Mouse (Mus musculus) stomach, embryonic 16.5 days (tissue): ENCODE data around the gene Gabrb1. TPM values are rescaled to one million over a fixed set of nuclear protein-coding genes. Genes with fewer than 3 reads are reported as not detected.

Experiments used
- ATAC-seq: fragments of 200-750 bp; cut with Nextera tagmentation; 2 replicates; pipeline ENCODE4 v1.8.0; 2017; ENCODE audit warnings: moderate number of reproducible peaks, moderate TSS enrichment; ENCODE audit not compliant: insufficient read depth, low FRiP score
- H3K27ac ChIP-seq: fragments of 300-500 bp; sonication (generic); 2 replicates; pipeline ENCODE4 v1.5.1; 2014; ENCODE audit warnings: low read length
- H3K27me3 ChIP-seq: fragments of 300-500 bp; sonication (generic); 2 replicates; pipeline ENCODE4 v1.6.1; 2014; ENCODE audit warnings: low read length, control low read depth, mixed read lengths; ENCODE audit not compliant: control insufficient read depth, insufficient read depth
- H3K36me3 ChIP-seq: fragments of 300-500 bp; sonication (generic); 2 replicates; pipeline ENCODE4 v1.6.1; 2014; ENCODE audit warnings: low read length; ENCODE audit not compliant: control insufficient read depth, insufficient read depth
- H3K4me1 ChIP-seq: fragments of 300-500 bp; sonication (generic); 2 replicates; pipeline ENCODE4 v1.6.1; 2014; ENCODE audit warnings: low read length, control low read depth, mixed read lengths; ENCODE audit not compliant: control insufficient read depth, insufficient read depth
- H3K4me2 ChIP-seq: fragments of 300-500 bp; sonication (generic); 2 replicates; pipeline ENCODE4 v1.6.1; 2014; ENCODE audit warnings: low read depth, low read length, mixed read lengths
- H3K4me3 ChIP-seq: fragments of 300-500 bp; sonication (generic); replicated peaks from 2 replicates; pipeline ENCODE4 v1.5.1; 2014; ENCODE audit warnings: mild to moderate bottlenecking, low read length
- H3K9ac ChIP-seq: fragments of 300-500 bp; sonication (generic); 2 replicates; pipeline ENCODE4 v1.6.1; 2014; ENCODE audit warnings: low read length
- H3K9me3 ChIP-seq: fragments of 300-500 bp; sonication (generic); replicated peaks from 2 replicates; pipeline ENCODE4 v1.6.1; 2016; ENCODE audit warnings: low read length, control low read depth; ENCODE audit not compliant: control insufficient read depth
- WGBS: fragments of 180-500 bp; shearing (Covaris S2); extraction: QIAGEN DNeasy Blood & Tissue Kit; methylation state at CpG from one replicate; pipeline ENCODE4 v1.1.7; 2014; 5-methylcytosine and 5-hydroxymethylcytosine counted together
- polyA plus RNA-seq: library from polyadenylated mRNA; unstranded; fragments of >200 nt; fragmentation: Nextera tagmentation; extraction: Ambion mirVana; gene quantifications from 2 replicates; pipeline ENCODE4 v1.2.1, GENCODE M21; 2015

Gene Gabrb1
- polyA plus RNA-seq, 1 experiment from 2014 or later: 0.92 TPM

- Histone ChIP-seq H3K9me3 (no peaks in the 10 kb centered on the region), H3K4me1 (0 out of 2 replicates have a peak, but pooled peaks cover 4% of the 10 kb centered on the region), H3K36me3 (no peaks in the 10 kb centered on the region), H3K4me2 (peak within 1 kb of the TSS; percentile 98), H3K4me3 (peak within 1 kb of the TSS; percentile 56), H3K27me3 (peaks cover 9% of the 10 kb centered on the region), H3K27ac (no peak within 1 kb of the TSS), H3K9ac (peak within 1 kb of the TSS; percentile 37)
- peak; percentile 65; the same call in 1 of the 2 replicates for ATAC-seq
- WGBS: 0% methylated on average over 15 of the region's 15 CpGs
Measured at GRCm38 (mm10) chr5:71658115-71658497, 193 bp downstream of the Gabrb1 start, which contains the start of gene Gabra4. Gene Gabra4, minus strand, starts transcription at chr5:71658308.

- Histone ChIP-seq H3K27me3 (no peaks in the 10 kb centered on the region), H3K9me3 (no peaks in the 10 kb centered on the region), H3K9ac (no peak overlapping the region), H3K4me1 (no peaks in the 10 kb centered on the region), H3K36me3 (no peaks in the 10 kb centered on the region), H3K4me3 (no peak overlapping the region), H3K27ac (no peak overlapping the region), H3K4me2 (no peak overlapping the region)
- no peak for ATAC-seq
- WGBS: 36% methylated on average over 4 of the region's 4 CpGs
Measured at GRCm38 (mm10) chr5:71665593-71665992, 7.7 kb downstream of the Gabrb1 start.

GRCm38 (mm10) chr5:71699696-71700467 lies 42.0 kb downstream of the Gabrb1 start:
- H3K4me2 ChIP-seq: peak overlapping the region; percentile 83
- no peaks in the 10 kb centered on the region for H3K9me3 ChIP-seq
- H3K4me3 ChIP-seq: peak overlapping the region; percentile 54
- no peak overlapping the region for H3K27ac ChIP-seq
- H3K4me1 ChIP-seq: no peaks in the 10 kb centered on the region
- no peaks in the 10 kb centered on the region; the same call in none of the 2 replicates for H3K27me3 ChIP-seq
- 2% methylated on average over 19 of the region's 19 CpGs for WGBS
- no peaks in the 10 kb centered on the region for H3K36me3 ChIP-seq
- ATAC-seq: no peak
- H3K9ac ChIP-seq: no peak overlapping the region

- H3K27ac ChIP-seq: no peak overlapping the region
- no peaks in the 10 kb centered on the region for H3K9me3 ChIP-seq
- peak overlapping the region; percentile 70 for H3K9ac ChIP-seq
- ATAC-seq: peak; percentile 93
- no peaks in the 10 kb centered on the region; the same call in none of the 2 replicates for H3K27me3 ChIP-seq
- no peaks in the 10 kb centered on the region for H3K4me1 ChIP-seq
- H3K4me2 ChIP-seq: peak overlapping the region; percentile 83
- under 1% methylated on average over 46 of the region's 46 CpGs for WGBS
- H3K36me3 ChIP-seq: no peaks in the 10 kb centered on the region
- peak overlapping the region; percentile 54 for H3K4me3 ChIP-seq
Measured at GRCm38 (mm10) chr5:71700468-71701272, 42.8 kb downstream of the Gabrb1 start.

- 2% methylated on average over 6 of the region's 6 CpGs for WGBS
- no peaks in the 10 kb centered on the region; the same call in none of the 2 replicates for H3K27me3 ChIP-seq
- ATAC-seq: peak; percentile 65; the same call in 1 of the 2 replicates
- H3K27ac ChIP-seq: no peak overlapping the region
- no peaks in the 10 kb centered on the region for H3K4me1 ChIP-seq
- H3K4me3 ChIP-seq: peak overlapping the region; percentile 54
- H3K9ac ChIP-seq: peak overlapping the region; percentile 70
- peak overlapping the region; percentile 83 for H3K4me2 ChIP-seq
- H3K9me3 ChIP-seq: no peaks in the 10 kb centered on the region
- H3K36me3 ChIP-seq: no peaks in the 10 kb centered on the region
Measured at GRCm38 (mm10) chr5:71701273-71701614, 43.3 kb downstream of the Gabrb1 start.

- H3K27me3 ChIP-seq: no peaks in the 10 kb centered on the region
- H3K36me3 ChIP-seq: no peaks in the 10 kb centered on the region
- no peaks in the 10 kb centered on the region for H3K9me3 ChIP-seq
- no peak overlapping the region for H3K27ac ChIP-seq
- no peak for ATAC-seq
- no peak overlapping the region for H3K4me3 ChIP-seq
- no peak overlapping the region for H3K4me2 ChIP-seq
- no peaks in the 10 kb centered on the region for H3K4me1 ChIP-seq
- WGBS: 78% methylated on average over 8 of the region's 8 CpGs
- no peak overlapping the region for H3K9ac ChIP-seq
Measured at GRCm38 (mm10) chr5:71732931-71733792, 75.2 kb downstream of the Gabrb1 start.

GRCm38 (mm10) chr5:71747411-71747810 lies 89.5 kb downstream of the Gabrb1 start:
- Histone ChIP-seq H3K9ac (no peak overlapping the region), H3K4me2 (no peak overlapping the region), H3K36me3 (no peaks in the 10 kb centered on the region), H3K4me3 (no peak overlapping the region), H3K9me3 (no peaks in the 10 kb centered on the region), H3K4me1 (no peaks in the 10 kb centered on the region), H3K27me3 (no peaks in the 10 kb centered on the region), H3K27ac (no peak overlapping the region)
- WGBS: 75% methylated on average over 2 of the region's 2 CpGs
- no peak for ATAC-seq

GRCm38 (mm10) chr5:71753966-71754365 lies 96.1 kb downstream of the Gabrb1 start:
- WGBS: 78% methylated on average over 5 of the region's 5 CpGs
- H3K4me3 ChIP-seq: no peak overlapping the region
- no peaks in the 10 kb centered on the region for H3K27me3 ChIP-seq
- H3K9ac ChIP-seq: no peak overlapping the region
- H3K36me3 ChIP-seq: no peaks in the 10 kb centered on the region
- H3K4me2 ChIP-seq: no peak overlapping the region
- H3K27ac ChIP-seq: no peak overlapping the region
- no peak for ATAC-seq
- no peaks in the 10 kb centered on the region for H3K4me1 ChIP-seq
- H3K9me3 ChIP-seq: no peaks in the 10 kb centered on the region
